Mouse (Mus musculus): Measurements from ENCODE around the gene Pnpla2. TPM values are rescaled to one million over a fixed set of nuclear protein-coding genes. Genes with fewer than 3 reads are reported as not detected.

Gene Pnpla2
- polyA plus RNA-seq, 1 experiment from 2014 or later, result 68.0 TPM

DNA sequence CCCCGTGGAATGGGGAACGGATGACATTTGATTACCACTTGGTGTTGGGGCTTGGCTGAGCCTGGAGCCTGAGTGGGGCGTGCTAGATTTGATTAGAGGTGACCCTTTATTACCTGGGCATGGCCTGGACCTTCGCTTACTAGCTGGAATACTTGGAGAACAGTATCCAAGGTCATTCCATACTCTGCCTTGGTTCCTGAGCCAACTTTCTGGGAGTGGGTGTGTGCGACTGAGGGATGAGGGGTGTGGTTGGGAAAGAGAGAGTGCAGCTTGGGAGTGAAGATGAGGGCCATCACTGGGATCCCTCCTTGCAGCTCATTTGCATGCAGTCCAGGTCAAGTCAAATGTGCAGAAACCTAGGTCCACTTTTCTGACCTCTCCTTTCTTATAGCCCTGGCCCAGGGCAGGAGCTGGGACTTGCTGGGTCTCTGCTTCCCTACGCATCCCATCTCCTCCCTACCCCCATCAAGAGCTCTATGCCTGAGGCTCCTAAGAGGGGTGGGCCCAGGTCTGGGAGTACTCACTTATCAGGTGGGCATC is 28.2 kb downstream of the Pnpla2 start:
- DNase-seq (ENCODE audit: low spot score) (no peak), ATAC-seq (replicated peaks; ENCODE audit: low FRiP score, low read depth) (no peak)
- TF ChIP-seq CTCF (IDR thresholded peaks at IDR 0.05; ENCODE audit: low read depth), result no peak
- no peak overlapping the region for H3K4me3 ChIP-seq (replicated peaks; ENCODE audit: low read depth, low read length)
- no peaks in the 10 kb centered on the region for H3K9me3 ChIP-seq (replicated peaks; ENCODE audit: low read length)
- H3K9ac ChIP-seq (ENCODE audit: low read depth, low read length), result no peak overlapping the region
- H3K36me3 ChIP-seq (ENCODE audit: insufficient read depth, low read length), result 0 out of 2 replicates have a peak, but pooled peaks cover 8% of the 10 kb centered on the region
- H3K4me2 ChIP-seq (ENCODE audit: low read length), result no peak overlapping the region
- peaks cover 20% of the 10 kb centered on the region for H3K4me1 ChIP-seq (replicated peaks; ENCODE audit: insufficient read depth, low read length)
- no peak overlapping the region for H3K27ac ChIP-seq
- WGBS, result 79% methylated on average over 6 of the region's 6 CpGs
- no peaks in the 10 kb centered on the region for H3K27me3 ChIP-seq (ENCODE audit: insufficient read depth, low read length)

GRCm38 (mm10) chr7:141484186-141485120 is 29.5 kb downstream of the Pnpla2 start:
- no peak overlapping the region for H3K9ac ChIP-seq (ENCODE audit: low read depth, low read length)
- H3K27ac ChIP-seq, result no peak overlapping the region
- H3K4me2 ChIP-seq (ENCODE audit: low read length), result no peak overlapping the region
- H3K36me3 ChIP-seq (ENCODE audit: insufficient read depth, low read length), result 0 out of 2 replicates have a peak, but pooled peaks cover 8% of the 10 kb centered on the region
- WGBS, result 61% methylated on average over 5 of the region's 5 CpGs
- H3K4me3 ChIP-seq (replicated peaks; ENCODE audit: low read depth, low read length), result no peak overlapping the region
- no peak for DNase-seq (ENCODE audit: low spot score)
- no peaks in the 10 kb centered on the region for H3K9me3 ChIP-seq (replicated peaks; ENCODE audit: low read length)
- no peak for ATAC-seq (replicated peaks; ENCODE audit: low FRiP score, low read depth)
- peaks cover 20% of the 10 kb centered on the region for H3K4me1 ChIP-seq (replicated peaks; ENCODE audit: insufficient read depth, low read length)
- TF ChIP-seq CTCF (IDR thresholded peaks at IDR 0.05; ENCODE audit: low read depth), result no peak
- no peaks in the 10 kb centered on the region for H3K27me3 ChIP-seq (ENCODE audit: insufficient read depth, low read length)

DNA sequence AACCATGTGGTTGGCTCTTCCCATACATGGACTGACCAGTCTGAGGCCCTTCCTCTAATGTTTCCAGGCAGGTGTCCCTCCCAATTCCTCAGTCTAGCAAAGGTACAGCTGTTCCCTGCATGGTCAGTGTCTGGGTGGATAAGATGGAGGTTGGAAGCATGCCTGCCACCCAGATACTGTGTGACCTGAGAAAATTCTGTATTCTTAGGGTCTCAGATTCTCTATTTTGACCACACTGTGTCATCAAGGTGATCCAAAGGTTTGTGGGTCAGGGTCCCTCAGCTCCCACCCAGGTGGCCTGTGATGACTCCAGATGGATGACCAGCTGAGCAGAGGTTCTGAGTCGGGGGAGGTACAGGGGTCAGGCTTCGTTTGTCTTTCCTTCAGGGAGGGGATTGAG is 30.2 kb downstream of the Pnpla2 start:
- Histone ChIP-seq H3K4me3 (replicated peaks; ENCODE audit: low read depth, low read length) (no peak overlapping the region), H3K9ac (ENCODE audit: low read depth, low read length) (no peak overlapping the region), H3K36me3 (ENCODE audit: insufficient read depth, low read length) (0 out of 2 replicates have a peak, but pooled peaks cover 8% of the 10 kb centered on the region), H3K27ac (no peak overlapping the region), H3K9me3 (replicated peaks; ENCODE audit: low read length) (no peaks in the 10 kb centered on the region), H3K4me2 (ENCODE audit: low read length) (no peak overlapping the region), H3K4me1 (replicated peaks; ENCODE audit: insufficient read depth, low read length) (peaks cover 20% of the 10 kb centered on the region), H3K27me3 (ENCODE audit: insufficient read depth, low read length) (no peaks in the 10 kb centered on the region)
- TF ChIP-seq CTCF (IDR thresholded peaks at IDR 0.05; ENCODE audit: low read depth), result no peak
- no peak for DNase-seq (ENCODE audit: low spot score)
- ATAC-seq (replicated peaks; ENCODE audit: low FRiP score, low read depth), result no peak
- 61% methylated on average over 2 of the region's 2 CpGs for WGBS

DNA sequence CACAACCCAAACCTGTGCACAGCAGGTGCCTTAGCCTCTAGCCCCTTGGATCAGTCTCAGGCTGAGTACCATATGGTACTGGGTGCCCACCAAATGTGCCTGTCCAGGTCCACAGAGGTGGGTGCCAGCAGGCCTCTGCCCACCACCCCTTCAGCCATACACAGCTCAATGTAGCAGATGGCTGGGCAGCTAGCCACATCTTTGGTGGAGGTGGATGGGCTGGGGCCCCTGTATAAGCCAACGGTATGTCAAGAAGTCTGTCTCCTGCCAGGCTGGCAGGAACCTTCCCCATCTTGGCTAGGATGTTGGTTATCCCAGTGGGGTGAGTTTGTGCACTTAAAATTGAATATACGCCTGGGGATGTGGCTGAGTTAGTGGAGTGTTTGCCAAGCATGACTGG is 30.6 kb downstream of the Pnpla2 start:
- Histone ChIP-seq H3K9me3 (replicated peaks; ENCODE audit: low read length) (no peaks in the 10 kb centered on the region), H3K27ac (no peak overlapping the region), H3K4me3 (replicated peaks; ENCODE audit: low read depth, low read length) (no peak overlapping the region), H3K27me3 (ENCODE audit: insufficient read depth, low read length) (no peaks in the 10 kb centered on the region), H3K9ac (ENCODE audit: low read depth, low read length) (no peak overlapping the region), H3K4me2 (ENCODE audit: low read length) (no peak overlapping the region), H3K4me1 (replicated peaks; ENCODE audit: insufficient read depth, low read length) (peaks cover 20% of the 10 kb centered on the region), H3K36me3 (ENCODE audit: insufficient read depth, low read length) (0 out of 2 replicates have a peak, but pooled peaks cover 12% of the 10 kb centered on the region)
- 86% methylated on average over 2 of the region's 2 CpGs for WGBS
- no peak for DNase-seq (ENCODE audit: low spot score)
- no peak for TF ChIP-seq CTCF (IDR thresholded peaks at IDR 0.05; ENCODE audit: low read depth)
- ATAC-seq (replicated peaks; ENCODE audit: low FRiP score, low read depth), result no peak

- H3K27me3 ChIP-seq (ENCODE audit: insufficient read depth, low read length), result no peaks in the 10 kb centered on the region
- peaks cover 15% of the 10 kb centered on the region for H3K4me1 ChIP-seq (replicated peaks; ENCODE audit: insufficient read depth, low read length)
- H3K4me3 ChIP-seq (replicated peaks; ENCODE audit: low read depth, low read length), result no peak overlapping the region
- TF ChIP-seq CTCF (IDR thresholded peaks at IDR 0.05; ENCODE audit: low read depth), result no peak
- 0 out of 2 replicates have a peak, but pooled peaks cover 14% of the 10 kb centered on the region for H3K36me3 ChIP-seq (ENCODE audit: insufficient read depth, low read length)
- no peak for DNase-seq (ENCODE audit: low spot score)
- H3K27ac ChIP-seq, result no peak overlapping the region
- no peak overlapping the region for H3K4me2 ChIP-seq (ENCODE audit: low read length)
- no peaks in the 10 kb centered on the region for H3K9me3 ChIP-seq (replicated peaks; ENCODE audit: low read length)
- WGBS, result 69% methylated on average over 1 of the region's 1 CpGs
- no peak overlapping the region for H3K9ac ChIP-seq (ENCODE audit: low read depth, low read length)
- no peak for ATAC-seq (replicated peaks; ENCODE audit: low FRiP score, low read depth)
Observed at GRCm38 (mm10) chr7:141486239-141486638, 31.2 kb downstream of the Pnpla2 start.

DNA sequence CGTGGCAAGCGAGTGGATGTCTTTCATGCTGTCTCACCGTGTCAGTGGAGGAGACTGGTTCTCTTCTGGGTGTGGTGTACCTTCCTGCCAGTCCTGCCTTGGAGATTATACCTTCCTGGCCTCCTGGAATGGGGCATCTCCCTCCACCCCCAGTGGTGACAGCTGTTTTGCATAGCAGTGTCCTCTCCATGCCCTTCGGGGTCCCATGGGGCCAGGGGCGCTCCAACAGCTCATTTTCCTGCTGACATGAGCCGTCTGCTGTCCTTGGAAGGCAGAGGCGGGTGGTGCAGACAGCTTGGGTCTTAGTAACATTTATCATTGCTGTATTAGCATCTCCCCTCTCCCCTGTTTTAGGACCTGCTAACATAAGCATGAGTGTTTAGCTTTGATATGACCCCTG is 32.1 kb downstream of the Pnpla2 start:
- WGBS, result 70% methylated on average over 7 of the region's 7 CpGs
- H3K36me3 ChIP-seq (ENCODE audit: insufficient read depth, low read length), result peaks cover 19% of the 10 kb centered on the region; the same call in 1 of the 2 replicates
- TF ChIP-seq CTCF (IDR thresholded peaks at IDR 0.05; ENCODE audit: low read depth), result no peak
- H3K4me2 ChIP-seq (ENCODE audit: low read length), result no peak overlapping the region
- H3K9me3 ChIP-seq (replicated peaks; ENCODE audit: low read length), result no peaks in the 10 kb centered on the region
- no peak overlapping the region for H3K4me3 ChIP-seq (replicated peaks; ENCODE audit: low read depth, low read length)
- H3K9ac ChIP-seq (ENCODE audit: low read depth, low read length), result no peak overlapping the region
- no peak for ATAC-seq (replicated peaks; ENCODE audit: low FRiP score, low read depth)
- no peak overlapping the region for H3K27ac ChIP-seq
- H3K4me1 ChIP-seq (replicated peaks; ENCODE audit: insufficient read depth, low read length), result peaks cover 8% of the 10 kb centered on the region
- no peaks in the 10 kb centered on the region for H3K27me3 ChIP-seq (ENCODE audit: insufficient read depth, low read length)
- no peak for DNase-seq (ENCODE audit: low spot score)

Measured in kidney, postnatal 0 days (tissue).